Comparison of ENCODE assay signal across 8 mouse cellular contexts in genomic region chr13:62879831-62880615, GRCm38 (mm10). TPM values are rescaled to one million over a fixed set of nuclear protein-coding genes. Genes with fewer than 3 reads are reported as not detected.
DNase-seq lines count a peak whose midpoint lies in the region; ATAC-seq and TF ChIP-seq lines count a peak whose summit lies in the region.

No protein-coding gene starts in this region.

- no peaks in the 10 kb centered on the region for H3K36me3 ChIP-seq in kidney, postnatal 0 days (ENCODE audit: insufficient read depth, low read length)
- no peaks in the 10 kb centered on the region for H3K36me3 ChIP-seq in kidney, embryonic 15.5 days
- no peaks in the 10 kb centered on the region for H3K36me3 ChIP-seq in liver, embryonic 12.5 days
- no peaks in the 10 kb centered on the region for H3K36me3 ChIP-seq in stomach, postnatal 0 days (ENCODE audit: control insufficient read depth, insufficient read depth, low read length)
- no peaks in the 10 kb centered on the region for H3K36me3 ChIP-seq in forebrain, embryonic 11.5 days (ENCODE audit: control insufficient read depth, insufficient read depth, low read length)

- no peaks in the 10 kb centered on the region for H3K27me3 ChIP-seq in kidney, postnatal 0 days (ENCODE audit: insufficient read depth, low read length)
- H3K27me3 ChIP-seq in kidney, embryonic 15.5 days, result no peaks in the 10 kb centered on the region
- H3K27me3 ChIP-seq in liver, embryonic 12.5 days (replicated peaks), result no peaks in the 10 kb centered on the region
- H3K27me3 ChIP-seq in stomach, postnatal 0 days (ENCODE audit: control insufficient read depth, insufficient read depth, low read length), result no peaks in the 10 kb centered on the region
- H3K27me3 ChIP-seq in forebrain, embryonic 11.5 days (ENCODE audit: control insufficient read depth, insufficient read depth, low read length), result no peaks in the 10 kb centered on the region

- WGBS in kidney, postnatal 0 days, result 49% methylated on average over 8 of the region's 8 CpGs
- 42% methylated on average over 8 of the region's 8 CpGs for WGBS in kidney, embryonic 15.5 days
- 22% methylated on average over 8 of the region's 8 CpGs for WGBS in liver, embryonic 12.5 days (ENCODE audit: insufficient replicate concordance)
- WGBS in stomach, postnatal 0 days, result 58% methylated on average over 8 of the region's 8 CpGs
- 25% methylated on average over 8 of the region's 8 CpGs for WGBS in forebrain, embryonic 11.5 days

- H3K9ac ChIP-seq in kidney, postnatal 0 days (ENCODE audit: low read depth, low read length), result no peak overlapping the region
- no peak overlapping the region for H3K9ac ChIP-seq in kidney, embryonic 15.5 days
- no peak overlapping the region for H3K9ac ChIP-seq in liver, embryonic 12.5 days
- no peak overlapping the region for H3K9ac ChIP-seq in stomach, postnatal 0 days (ENCODE audit: low read length)
- H3K9ac ChIP-seq in forebrain, embryonic 11.5 days (ENCODE audit: low read length), result no peak overlapping the region

- intact Hi-C loops in left cerebral cortex, postnatal 4 days (cut with DNase I), result no loop called here

- no peak overlapping the region for H3K27ac ChIP-seq in kidney, postnatal 0 days
- H3K27ac ChIP-seq in kidney, embryonic 15.5 days, result no peak overlapping the region
- no peak overlapping the region for H3K27ac ChIP-seq in liver, embryonic 12.5 days
- 0 out of 2 replicates have a peak overlapping the region, but pooled peaks have one; percentile 2 for H3K27ac ChIP-seq in stomach, postnatal 0 days (replicated peaks)
- no peak overlapping the region for H3K27ac ChIP-seq in forebrain, embryonic 11.5 days (ENCODE audit: low read depth, low read length)

- no peaks in the 10 kb centered on the region for H3K9me3 ChIP-seq in kidney, postnatal 0 days (replicated peaks; ENCODE audit: low read length)
- H3K9me3 ChIP-seq in kidney, embryonic 15.5 days (replicated peaks), result no peaks in the 10 kb centered on the region
- no peaks in the 10 kb centered on the region for H3K9me3 ChIP-seq in liver, embryonic 12.5 days (replicated peaks)
- H3K9me3 ChIP-seq in stomach, postnatal 0 days (ENCODE audit: control insufficient read depth, low read length), result no peaks in the 10 kb centered on the region
- H3K9me3 ChIP-seq in forebrain, embryonic 11.5 days (ENCODE audit: control insufficient read depth, low read length), result no peaks in the 10 kb centered on the region

- no peak for ATAC-seq in kidney, postnatal 0 days (replicated peaks; ENCODE audit: low FRiP score, low read depth)
- ATAC-seq in kidney, embryonic 15.5 days (replicated peaks; ENCODE audit: low FRiP score), result no peak
- peak; percentile 40 for ATAC-seq in liver, embryonic 12.5 days
- ATAC-seq in stomach, postnatal 0 days (ENCODE audit: low FRiP score, low TSS enrichment), result peak; percentile 31; the same call in 1 of the 2 replicates
- no peak; the same call in 1 of the 2 replicates for ATAC-seq in forebrain, embryonic 11.5 days (replicated peaks; ENCODE audit: low FRiP score)

- no peaks in the 10 kb centered on the region for H3K4me1 ChIP-seq in kidney, postnatal 0 days (replicated peaks; ENCODE audit: insufficient read depth, low read length)
- peaks cover 7% of the 10 kb centered on the region; the same call in 1 of the 2 replicates for H3K4me1 ChIP-seq in kidney, embryonic 15.5 days
- no peaks in the 10 kb centered on the region for H3K4me1 ChIP-seq in liver, embryonic 12.5 days
- H3K4me1 ChIP-seq in stomach, postnatal 0 days (replicated peaks; ENCODE audit: control insufficient read depth, insufficient read depth), result no peaks in the 10 kb centered on the region
- H3K4me1 ChIP-seq in forebrain, embryonic 11.5 days (replicated peaks; ENCODE audit: control insufficient read depth, insufficient read depth, low read length), result 0 out of 2 replicates have a peak, but pooled peaks cover 4% of the 10 kb centered on the region

- TF ChIP-seq CTCF in kidney, postnatal 0 days (IDR thresholded peaks at IDR 0.05; ENCODE audit: low read depth), result no peak
- TF ChIP-seq CTCF in stomach, postnatal 0 days (IDR thresholded peaks at IDR 0.05; ENCODE audit: low read depth), result no peak

- no peak for TF ChIP-seq EP300 in stomach, postnatal 0 days (optimal IDR thresholded peaks at IDR 0.05)

- H3K4me2 ChIP-seq in kidney, postnatal 0 days (ENCODE audit: low read length), result no peak overlapping the region
- no peak overlapping the region for H3K4me2 ChIP-seq in kidney, embryonic 15.5 days
- H3K4me2 ChIP-seq in liver, embryonic 12.5 days, result no peak overlapping the region
- H3K4me2 ChIP-seq in stomach, postnatal 0 days (replicated peaks; ENCODE audit: low read depth), result no peak overlapping the region
- no peak overlapping the region for H3K4me2 ChIP-seq in forebrain, embryonic 11.5 days (ENCODE audit: low read depth, low read length, severe bottlenecking)

- DNase-seq in kidney, postnatal 0 days (ENCODE audit: low spot score), result peak; percentile 24
- DNase-seq in Muller cell, postnatal 12 days (ENCODE audit: inconsistent ontology term), result peak; percentile 48
- DNase-seq in stomach, postnatal 0 days (ENCODE audit: low spot score), result no peak
- DNase-seq in left cerebral cortex, postnatal 4 days, result no peak
- no peak for DNase-seq in layer of hippocampus, postnatal 25 days (ENCODE audit: extremely low spot score in 1 of 2, low spot score in 1 of 2)
- no peak for DNase-seq in forebrain, embryonic 11.5 days (ENCODE audit: low spot score)

- no peak overlapping the region for H3K4me3 ChIP-seq in kidney, postnatal 0 days (replicated peaks; ENCODE audit: low read depth, low read length)
- H3K4me3 ChIP-seq in kidney, embryonic 15.5 days (replicated peaks), result no peak overlapping the region
- H3K4me3 ChIP-seq in liver, embryonic 12.5 days, result no peak overlapping the region
- H3K4me3 ChIP-seq in stomach, postnatal 0 days (ENCODE audit: low read depth, low read length), result no peak overlapping the region
- no peak overlapping the region for H3K4me3 ChIP-seq in forebrain, embryonic 11.5 days (ENCODE audit: low read depth, low read length)

RNA-seq across cellular contexts. Expression of gene Fbp1, which starts 8.1 kb away (rescaled TPM):
- polyA plus RNA-seq in kidney, postnatal 0 days (2015; fragmentation: Nextera tagmentation; extraction: Ambion mirVana), result 479 and 621 TPM in 2 replicates
- polyA plus RNA-seq in kidney, embryonic 15.5 days (2015; fragmentation: Nextera tagmentation; extraction: Ambion mirVana), result 42.4 and 48.6 TPM in 2 replicates
- polyA plus RNA-seq in liver, embryonic 12.5 days (2016; fragmentation: Nextera tagmentation; extraction: Ambion mirVana), result not detected in 2 replicates
- 3.8 and 5.8 TPM in 2 replicates for polyA plus RNA-seq in stomach, postnatal 0 days (2015; fragmentation: Nextera tagmentation; extraction: Ambion mirVana)
- under 1 TPM; 0.46 to 0.92 TPM for total RNA-seq in left cerebral cortex, postnatal 4 days (2021)
- under 1 TPM in 1 of 2 experiments, not detected in 1; 0.39 TPM for total RNA-seq in layer of hippocampus, postnatal 25 days (2021)
- not detected in 2 replicates for polyA plus RNA-seq in forebrain, embryonic 11.5 days (2014; fragmentation: Nextera tagmentation; extraction: Ambion mirVana)

RNA-seq across cellular contexts. Expression of gene Fbp2, which starts 21.8 kb away (rescaled TPM):
- polyA plus RNA-seq in kidney, postnatal 0 days (2015; fragmentation: Nextera tagmentation; extraction: Ambion mirVana), result 34.4 and 40.9 TPM in 2 replicates
- 14.2 and 14.3 TPM in 2 replicates for polyA plus RNA-seq in kidney, embryonic 15.5 days (2015; fragmentation: Nextera tagmentation; extraction: Ambion mirVana)
- not detected in 2 replicates for polyA plus RNA-seq in liver, embryonic 12.5 days (2016; fragmentation: Nextera tagmentation; extraction: Ambion mirVana)
- polyA plus RNA-seq in stomach, postnatal 0 days (2015; fragmentation: Nextera tagmentation; extraction: Ambion mirVana), result 143 and 146 TPM in 2 replicates
- total RNA-seq in left cerebral cortex, postnatal 4 days (2021), result under 1 TPM in 1 of 2 experiments, not detected in 1; 0.79 TPM
- not detected for total RNA-seq in layer of hippocampus, postnatal 25 days (2021)
- polyA plus RNA-seq in forebrain, embryonic 11.5 days (2014; fragmentation: Nextera tagmentation; extraction: Ambion mirVana), result not detected in 2 replicates

Comparison
In these comparisons a context has a peak if more than half of its experiments do, and no peak if none do; other contexts are left out.
1. ATAC-seq: peak in liver, embryonic 12.5 days (single experiment) and stomach, postnatal 0 days (single experiment); none in kidney, postnatal 0 days (single experiment), kidney, embryonic 15.5 days (single experiment) and forebrain, embryonic 11.5 days (single experiment).
2. DNase-seq: peak in kidney, postnatal 0 days (single experiment) and Muller cell, postnatal 12 days (single experiment); none in stomach, postnatal 0 days (single experiment), left cerebral cortex, postnatal 4 days (single experiment), layer of hippocampus, postnatal 25 days (0 of 2) and forebrain, embryonic 11.5 days (single experiment).
3. RNA of gene Fbp2, which starts 21.8 kb away (polyA plus RNA-seq): 143 to 146 TPM in stomach, postnatal 0 days, 34.4 to 40.9 TPM in kidney, postnatal 0 days and 14.2 to 14.3 TPM in kidney, embryonic 15.5 days; not detected in liver, embryonic 12.5 days and not detected in forebrain, embryonic 11.5 days; every median in the first group is over 10 times any median in the second.